Mouse (Mus musculus) thymus, postnatal 14 days (tissue): ENCODE results near the gene Chaf1a.
"Not testable (repeated sequence)": the region's sequence is repeated elsewhere in the genome, so short reads cannot be mapped to it uniquely, and the experiment has no call there.

Experiments used
- DNase-seq: peaks from one replicate; pipeline ENCODE4 v3.0.0; 2021

The Chaf1a gene

DNA sequence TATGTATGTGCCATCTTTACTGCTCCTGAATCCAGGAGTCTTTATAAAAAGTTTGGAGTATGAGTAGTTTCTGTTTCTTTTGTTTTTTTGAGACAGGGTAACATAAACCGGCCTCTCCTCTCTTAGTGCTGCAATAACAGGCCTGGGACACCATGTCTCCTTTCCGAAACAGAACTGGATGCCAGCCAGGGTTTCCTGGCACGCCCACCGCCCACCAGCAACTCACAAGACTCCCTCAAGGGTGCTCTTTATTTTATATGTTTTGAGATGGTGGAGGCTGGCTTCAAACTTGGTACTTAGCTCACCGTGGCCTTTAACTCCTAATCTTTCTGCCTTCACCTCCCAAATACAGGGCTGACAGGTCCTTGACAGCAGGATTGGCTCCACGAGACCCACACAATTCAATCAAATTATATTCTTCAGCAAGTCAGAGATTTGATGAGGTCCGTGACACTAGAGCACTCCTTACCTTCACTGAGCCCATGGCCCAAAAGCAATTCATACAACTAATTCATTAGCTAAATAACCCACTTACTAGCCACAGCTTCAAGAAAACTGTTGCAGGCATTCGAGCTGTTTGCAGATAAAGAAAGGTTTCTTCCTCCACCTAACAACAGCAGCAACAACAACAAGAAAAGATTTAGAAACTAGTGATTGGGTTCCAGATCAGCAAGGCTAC, 1.5 kb upstream of the Chaf1a start:
- no peak for DNase-seq

DNA sequence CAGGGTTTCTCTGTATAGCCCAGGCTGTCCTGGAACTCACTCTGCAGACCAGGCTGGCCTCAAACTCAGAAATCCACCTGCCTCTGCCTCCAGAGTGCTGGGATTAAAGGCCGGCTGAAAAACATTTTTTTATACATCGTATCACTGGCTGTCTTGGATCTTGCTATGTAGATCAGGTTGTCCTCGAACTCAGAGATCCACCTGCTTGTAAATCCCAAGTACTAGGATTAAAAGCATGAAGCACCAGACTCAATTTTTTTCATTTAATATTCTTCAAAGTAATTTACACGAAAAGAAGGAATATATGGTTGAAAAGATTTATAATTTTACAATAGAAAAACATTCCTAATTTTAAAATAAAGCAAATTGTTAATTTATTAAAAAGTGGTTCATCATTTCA, 894 bp upstream of the Chaf1a start:
- no peak for DNase-seq

DNA sequence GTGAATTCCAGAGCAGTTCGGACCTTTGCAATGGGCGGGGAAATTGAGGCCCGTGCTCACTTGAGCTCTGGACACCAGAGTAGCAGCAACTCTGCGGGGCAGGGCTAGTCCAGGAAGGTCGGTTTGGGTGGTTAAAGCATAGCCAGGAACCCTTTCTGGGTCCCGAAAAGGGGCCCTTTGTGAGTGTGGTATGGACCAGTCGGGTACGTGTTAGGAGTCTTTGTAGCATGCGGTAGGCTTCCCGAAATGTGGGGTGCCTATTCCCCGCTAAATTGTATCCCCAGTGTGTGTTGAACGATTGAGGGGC, 571 bp downstream of the Chaf1a start:
- DNase-seq: no peak

DNA sequence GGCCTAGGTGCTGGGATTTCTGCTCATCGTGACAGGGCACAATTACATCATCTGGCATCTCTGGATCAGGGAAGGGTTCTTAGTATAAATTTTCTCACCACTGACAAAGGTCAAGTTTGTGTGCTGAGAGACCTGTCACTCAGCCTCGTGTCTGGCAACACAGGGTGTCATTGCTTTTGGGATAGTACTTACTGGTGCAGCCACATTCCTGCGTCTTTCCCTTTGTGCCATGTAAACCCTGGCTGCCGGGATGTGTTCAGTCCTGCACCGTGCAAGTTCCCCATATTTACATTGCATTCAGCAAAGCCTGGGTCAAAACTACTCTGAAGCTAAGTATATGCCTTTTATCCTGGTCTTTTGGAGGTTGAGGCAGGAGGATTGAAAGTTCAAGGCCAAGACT, 11.1 kb downstream of the Chaf1a start:
- DNase-seq: no peak

DNA sequence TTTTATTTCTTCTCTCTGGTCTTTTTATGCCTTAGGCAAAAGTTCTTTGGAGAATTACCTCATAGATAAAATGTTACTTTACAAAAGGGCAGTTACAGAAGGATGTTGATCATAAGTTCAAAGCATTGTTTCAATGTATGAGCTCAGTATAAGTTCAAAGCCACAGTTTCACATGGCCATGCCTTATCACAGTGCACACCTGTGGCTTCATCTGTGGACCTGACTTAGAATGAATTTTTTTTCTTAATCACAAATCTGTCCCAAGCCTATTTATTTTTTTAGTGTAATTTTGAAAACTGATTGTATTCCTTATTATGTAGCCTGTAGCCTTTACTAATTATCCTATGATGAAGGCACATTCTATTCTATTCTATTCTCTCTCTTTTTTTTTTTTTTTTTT, 14.7 kb downstream of the Chaf1a start:
- no peak for DNase-seq

DNA sequence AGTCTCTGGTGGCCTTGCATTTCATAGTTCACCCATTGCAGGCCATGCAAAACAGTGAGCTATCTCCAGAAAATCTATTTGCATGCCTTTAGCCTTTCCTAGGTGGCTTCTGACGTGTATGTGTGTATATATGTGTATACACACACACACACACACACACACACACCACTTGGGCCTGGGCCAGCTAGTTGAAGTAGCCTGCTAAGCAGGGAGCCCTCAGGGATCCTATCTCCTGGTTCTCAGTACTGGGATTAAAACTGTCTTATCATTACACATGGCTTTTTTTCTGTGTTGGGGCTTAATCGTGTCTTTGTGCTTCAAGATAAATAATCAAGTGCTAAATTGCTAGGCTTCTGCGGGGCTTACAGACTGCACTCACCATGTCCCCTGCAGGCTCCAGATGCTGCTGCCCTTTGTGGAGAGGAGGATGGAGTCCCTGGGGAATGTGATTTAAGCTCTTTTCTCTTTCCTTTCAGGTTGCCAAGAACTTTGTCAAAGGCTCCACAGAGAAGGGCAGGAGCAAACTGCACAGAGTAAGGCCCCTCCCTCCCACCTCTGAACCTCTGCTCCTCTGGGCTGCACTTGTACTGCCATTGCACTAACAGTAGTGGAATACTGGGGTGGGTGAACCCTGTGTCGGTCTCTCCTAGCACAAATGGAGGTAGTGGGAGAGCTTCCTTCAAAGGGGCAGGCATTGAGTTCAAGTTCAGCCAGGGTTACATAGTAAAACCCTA, 15.9 kb downstream of the Chaf1a start:
- DNase-seq: no peak

DNA sequence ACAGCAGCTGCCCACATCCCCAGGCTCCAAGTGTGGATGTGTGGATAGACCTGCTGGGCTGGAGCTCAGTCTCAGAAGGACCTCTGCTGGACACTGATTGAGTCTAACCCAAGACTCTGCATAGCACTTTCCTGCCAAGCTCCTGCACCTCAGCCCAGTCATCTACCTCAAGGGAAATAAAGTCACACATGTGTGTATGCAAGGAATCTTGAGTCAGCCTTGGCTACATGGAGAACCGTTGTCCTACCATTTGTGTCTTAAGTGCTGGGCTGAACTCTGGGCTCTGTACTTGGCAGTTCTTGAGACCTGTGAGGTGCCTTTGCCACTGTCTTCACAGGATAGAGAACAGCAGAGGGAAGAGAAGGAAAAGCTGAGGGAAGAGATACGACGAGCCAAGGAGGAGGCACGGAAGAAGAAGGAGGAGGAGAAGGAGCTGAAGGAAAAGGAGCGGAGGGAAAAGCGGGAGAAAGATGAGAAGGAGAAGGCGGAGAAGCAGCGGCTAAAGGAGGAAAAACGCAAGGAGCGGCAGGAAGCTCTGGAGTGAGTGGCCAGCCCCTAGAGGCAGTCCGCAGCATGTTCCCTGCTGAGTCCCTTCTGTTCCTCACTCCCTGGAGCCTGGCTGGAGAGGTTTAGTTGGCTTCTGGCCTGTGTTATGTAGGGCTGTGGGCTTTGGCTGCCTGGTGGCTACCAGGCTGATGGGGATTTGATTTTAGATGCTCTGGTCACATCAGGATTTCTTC, 17.3 kb downstream of the Chaf1a start:
- DNase-seq: no peak

DNA sequence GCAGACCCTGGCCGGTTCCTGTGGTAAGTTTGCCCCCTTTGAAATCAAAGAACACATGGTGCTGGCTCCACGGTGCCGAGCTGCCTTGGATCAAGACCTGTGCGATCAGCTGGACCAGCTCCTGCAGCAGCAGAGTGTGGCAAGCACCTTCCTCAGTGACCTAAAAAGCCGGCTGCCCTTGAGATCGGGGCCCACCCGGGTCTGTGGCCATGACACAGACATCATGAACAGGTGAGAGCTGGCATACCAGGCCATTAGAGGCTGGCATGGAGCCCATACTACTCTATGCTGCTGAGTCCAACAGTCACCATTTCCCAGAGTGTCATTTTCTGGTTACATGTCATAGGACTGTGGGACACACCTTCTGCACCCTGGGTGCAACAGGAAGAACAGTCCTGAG, 21.8 kb downstream of the Chaf1a start:
- DNase-seq: no peak

DNA sequence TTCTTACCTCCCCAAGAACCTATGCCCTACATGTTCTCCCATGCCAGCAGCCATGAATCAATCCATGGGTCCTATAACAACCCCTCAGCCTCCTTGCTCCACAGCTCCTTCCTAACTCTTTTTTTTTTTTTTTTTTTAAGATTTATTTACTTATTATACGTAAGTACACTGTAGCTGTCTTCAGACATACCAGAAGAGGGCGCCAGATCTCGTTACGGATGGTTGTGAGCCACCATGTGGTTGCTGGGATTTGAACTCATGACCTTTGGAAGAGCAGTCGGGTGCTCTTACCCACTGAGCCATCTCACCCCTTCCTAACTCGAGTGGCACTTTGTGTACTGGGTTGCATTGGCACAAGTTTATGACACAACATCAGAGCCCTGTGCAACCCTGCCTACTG, 25.5 kb downstream of the Chaf1a start:
- DNase-seq: not testable (repeated sequence)

DNA sequence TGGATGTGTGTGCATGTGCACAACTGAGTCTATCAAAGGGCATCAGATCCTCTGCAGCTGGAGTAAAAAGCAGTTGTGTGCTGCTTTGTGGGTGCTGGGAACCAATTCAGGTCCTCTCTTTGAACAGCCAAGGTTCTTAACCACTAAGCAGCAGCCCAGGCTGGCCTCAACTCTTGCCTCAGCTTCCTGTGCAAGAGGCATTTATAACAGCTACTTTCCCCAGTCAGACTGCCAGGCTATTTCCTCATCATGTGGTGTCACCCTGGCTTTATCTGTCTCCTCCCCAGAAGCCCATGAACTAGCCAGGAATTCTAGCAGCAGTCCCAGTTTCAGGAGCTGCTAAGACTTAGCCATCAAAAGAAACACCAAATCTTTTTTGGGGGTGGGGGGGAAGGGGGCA, 26.2 kb downstream of the Chaf1a start:
- no peak for DNase-seq

DNA sequence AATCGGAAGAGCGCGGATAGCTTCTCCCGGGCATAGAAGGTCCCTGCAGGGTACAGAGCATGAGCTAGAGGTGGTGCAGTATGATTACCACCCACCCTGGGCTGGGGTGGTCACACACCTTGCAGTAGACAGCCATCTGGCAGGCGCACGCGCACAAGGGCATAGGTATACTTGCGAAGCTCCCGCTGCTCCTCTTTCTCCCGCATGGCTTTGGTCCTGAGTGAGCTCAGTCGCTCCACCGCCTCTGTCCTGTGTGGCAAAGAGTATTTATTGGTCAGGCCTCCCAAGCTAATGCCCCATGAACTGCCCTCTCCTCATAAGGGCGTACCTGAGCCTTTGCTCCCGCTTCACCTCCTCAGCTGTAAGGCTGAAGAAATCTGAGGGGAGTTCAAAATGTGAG, 28.8 kb downstream of the Chaf1a start:
- no peak for DNase-seq

DNA sequence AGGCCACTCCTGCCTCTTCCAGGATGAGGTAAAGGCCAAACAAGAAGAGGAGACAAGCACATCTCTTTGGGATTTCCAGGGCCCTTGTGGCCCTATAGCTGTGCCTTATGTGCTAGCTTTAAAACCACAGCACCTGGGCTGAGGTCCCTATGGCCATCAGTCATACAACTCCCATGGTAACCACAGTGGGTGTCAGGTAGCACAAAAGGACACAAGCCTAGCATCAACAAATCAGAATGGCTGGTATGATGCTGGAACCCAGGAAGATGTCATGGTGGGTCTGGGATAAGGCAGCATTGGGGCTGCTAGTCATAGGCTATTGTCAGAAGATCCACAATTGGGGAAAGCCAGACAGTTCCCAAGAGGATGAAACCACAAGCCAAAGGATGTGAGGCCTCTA, 30.9 kb downstream of the Chaf1a start:
- DNase-seq: no peak

DNA sequence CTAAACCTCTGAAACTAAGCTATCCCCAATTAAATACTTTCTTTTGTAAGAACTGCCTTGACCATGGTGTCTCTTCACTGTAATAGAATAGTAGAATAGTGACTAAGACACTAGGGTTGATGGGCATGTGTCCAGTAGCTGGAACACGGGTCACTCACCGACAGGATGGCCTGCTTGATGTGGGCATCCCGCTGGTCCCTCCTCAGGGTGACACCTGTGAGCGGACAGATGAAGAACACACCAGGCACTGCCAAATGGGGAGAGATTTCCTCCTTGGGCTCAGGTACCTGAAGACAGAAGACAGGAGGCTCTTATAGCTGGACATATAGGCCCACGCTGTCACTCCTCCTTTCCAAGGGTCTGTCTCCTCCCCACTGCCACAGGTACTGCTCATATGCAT, 32.0 kb downstream of the Chaf1a start:
- no peak for DNase-seq

DNA sequence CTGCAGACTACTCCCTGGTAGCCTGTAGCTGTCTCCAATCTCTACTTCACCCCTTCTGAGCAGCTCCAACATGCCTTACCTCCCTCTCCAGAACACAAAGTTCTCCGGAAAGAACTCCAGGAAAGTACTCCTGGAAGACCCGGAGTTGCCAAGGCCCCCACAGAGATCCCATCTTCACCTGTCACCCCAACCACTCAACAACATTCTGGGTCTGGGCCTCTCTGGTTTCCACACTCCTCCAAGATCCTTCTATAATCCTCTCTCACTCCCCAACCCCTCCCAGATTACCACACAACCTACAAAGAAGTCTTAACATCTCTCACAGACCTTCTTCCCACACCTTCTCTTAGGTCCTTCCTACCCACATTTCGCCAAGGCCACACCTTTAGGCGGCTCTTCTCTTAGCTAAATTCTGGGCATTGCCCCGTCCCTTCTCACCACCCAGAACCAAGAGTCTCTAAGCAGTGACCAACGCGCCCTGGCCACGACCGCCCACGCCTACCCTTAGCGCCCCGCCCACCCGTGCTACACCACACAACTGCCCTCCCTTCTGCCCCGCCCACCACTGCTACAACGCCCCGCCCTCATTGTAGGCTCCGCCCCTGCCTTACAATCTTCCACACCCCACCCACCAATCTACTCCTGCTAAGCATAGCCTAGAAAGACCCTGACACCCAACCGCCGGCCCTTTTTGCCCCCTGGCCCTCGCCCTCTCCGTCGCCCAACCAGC, 34.0 kb downstream of the Chaf1a start:
- peak; percentile 85 for DNase-seq

DNA sequence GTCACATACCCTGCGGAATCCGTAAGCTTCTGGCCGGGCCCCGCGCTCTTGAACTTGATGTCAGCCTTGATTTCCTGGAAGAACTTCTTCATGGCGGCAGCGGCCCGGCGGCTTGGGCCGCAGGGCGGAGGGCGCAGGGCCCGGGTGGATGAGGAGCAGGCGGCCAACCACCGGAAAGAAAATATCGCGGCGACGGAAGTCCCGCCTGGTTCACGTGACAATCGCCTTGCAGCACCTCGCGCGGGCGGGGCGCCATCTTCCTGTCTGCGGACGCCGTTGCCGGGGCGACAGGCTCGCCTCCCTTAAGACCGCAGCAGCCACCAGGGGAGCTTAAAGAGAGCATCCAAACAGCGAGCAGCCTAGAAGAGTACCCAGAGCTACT, 34.6 kb downstream of the Chaf1a start, which contains the start of gene Ubxn6:
Gene Ubxn6, minus strand, starts transcription at position 202 of the 382 bp plus-strand sequence.
- peak; percentile 98 for DNase-seq

DNA sequence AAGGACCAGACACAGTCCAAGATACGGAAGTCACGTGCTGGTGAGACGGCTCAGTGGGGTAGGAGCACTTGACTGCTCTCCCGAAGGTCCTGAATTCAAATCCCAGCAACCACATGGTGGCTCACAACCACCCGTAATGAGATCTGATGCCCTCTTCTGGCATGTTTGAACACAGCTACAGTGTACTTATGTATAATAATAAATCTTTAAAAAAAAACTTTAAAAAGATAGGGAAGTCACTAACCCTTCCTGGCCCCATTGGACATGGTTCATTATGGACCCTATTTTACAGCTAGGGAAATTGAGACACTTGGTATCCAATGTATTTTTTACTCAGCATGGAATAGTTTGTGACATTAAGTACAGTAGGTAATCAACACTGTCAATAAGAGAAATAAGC, 37.3 kb downstream of the Chaf1a start:
- no peak for DNase-seq

DNA sequence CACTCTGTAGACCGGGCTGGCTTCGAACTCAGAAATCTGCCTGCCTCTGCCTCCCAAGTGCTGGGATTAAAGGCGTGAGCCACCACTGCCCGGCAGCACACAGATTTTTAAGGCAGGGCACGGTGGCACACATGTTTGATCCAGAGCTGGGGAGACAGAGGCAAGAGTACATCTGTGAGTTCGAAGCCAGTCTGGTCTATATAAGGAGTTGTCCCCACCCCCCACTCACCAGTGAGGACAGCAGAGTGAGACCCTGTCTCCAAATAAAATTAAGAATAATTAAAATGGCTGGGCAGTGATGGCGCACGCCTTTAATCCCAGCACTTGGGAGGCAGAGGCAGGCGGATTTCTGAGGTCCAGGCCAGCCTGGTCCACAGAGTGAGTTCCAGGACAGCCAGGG, 38.1 kb downstream of the Chaf1a start:
- peak; percentile 35 for DNase-seq

DNA sequence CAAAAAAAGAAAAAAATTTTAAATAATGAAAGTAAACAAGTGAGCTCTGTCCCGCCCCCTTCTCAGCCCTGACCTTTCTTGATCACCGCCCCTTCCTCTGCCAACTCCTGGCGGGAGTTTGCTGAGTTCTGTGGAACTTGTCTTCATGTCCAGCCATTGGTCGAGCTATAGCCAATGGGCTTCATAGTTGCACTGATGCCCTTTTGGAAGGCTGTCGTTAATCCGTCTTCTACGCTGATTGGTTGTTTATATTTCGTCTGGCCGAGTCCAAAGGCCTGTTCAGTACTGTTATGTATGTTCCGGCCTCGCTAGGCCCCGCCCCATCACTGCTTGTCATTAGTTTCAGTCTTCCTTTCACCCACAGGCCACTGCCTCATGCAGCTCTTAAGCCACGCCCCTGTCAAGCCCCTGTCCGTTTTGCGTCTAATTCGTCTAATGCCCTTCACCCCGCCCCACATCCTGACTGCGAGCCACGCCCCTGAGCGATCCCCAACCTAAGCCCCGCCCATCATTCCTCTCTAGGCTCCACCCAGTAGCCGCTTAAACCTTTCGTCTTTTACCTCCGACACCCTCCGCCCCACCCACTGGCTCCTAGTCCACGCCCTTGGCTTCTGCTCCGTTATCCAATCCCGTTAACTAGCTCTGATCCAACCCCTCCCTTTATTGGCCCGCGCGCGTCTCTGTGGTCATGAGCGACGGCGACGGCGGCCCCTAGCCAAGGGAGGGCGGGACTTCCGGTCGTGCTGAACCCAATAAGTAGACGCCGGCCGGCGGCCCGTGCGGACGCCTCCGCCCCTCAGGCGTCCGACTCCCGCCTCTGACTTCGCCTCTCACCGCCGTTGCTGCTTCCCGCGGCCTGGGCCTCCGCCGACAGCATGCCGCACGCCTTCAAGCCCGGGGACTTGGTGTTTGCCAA, 38.9 kb downstream of the Chaf1a start, which contains the start of gene Hdgfl2:
Gene Hdgfl2, plus strand, starts transcription at position 755 of the 916 bp plus-strand sequence.
- DNase-seq: peak; percentile 100

DNA sequence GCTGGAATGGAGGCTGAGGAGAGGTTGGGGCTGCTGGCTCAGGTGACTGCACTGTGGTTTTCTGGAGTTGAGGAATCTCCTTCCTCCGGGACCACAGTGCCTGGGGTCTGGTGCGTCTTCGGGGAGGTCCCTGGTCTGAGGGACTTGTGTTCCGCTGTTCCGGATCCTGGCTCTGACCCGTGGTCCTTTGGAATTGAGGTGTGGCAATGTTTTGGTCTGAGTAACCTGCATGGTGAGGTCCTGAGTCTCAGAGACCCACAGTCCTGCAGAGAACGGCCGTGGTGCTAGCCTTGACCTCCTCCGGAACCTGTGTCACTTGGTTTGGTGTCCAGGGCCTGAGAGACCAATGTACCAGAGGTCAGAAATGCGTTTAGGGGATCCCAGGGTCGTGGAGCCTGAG, 39.7 kb downstream of the Chaf1a start:
- DNase-seq: peak; percentile 41

DNA sequence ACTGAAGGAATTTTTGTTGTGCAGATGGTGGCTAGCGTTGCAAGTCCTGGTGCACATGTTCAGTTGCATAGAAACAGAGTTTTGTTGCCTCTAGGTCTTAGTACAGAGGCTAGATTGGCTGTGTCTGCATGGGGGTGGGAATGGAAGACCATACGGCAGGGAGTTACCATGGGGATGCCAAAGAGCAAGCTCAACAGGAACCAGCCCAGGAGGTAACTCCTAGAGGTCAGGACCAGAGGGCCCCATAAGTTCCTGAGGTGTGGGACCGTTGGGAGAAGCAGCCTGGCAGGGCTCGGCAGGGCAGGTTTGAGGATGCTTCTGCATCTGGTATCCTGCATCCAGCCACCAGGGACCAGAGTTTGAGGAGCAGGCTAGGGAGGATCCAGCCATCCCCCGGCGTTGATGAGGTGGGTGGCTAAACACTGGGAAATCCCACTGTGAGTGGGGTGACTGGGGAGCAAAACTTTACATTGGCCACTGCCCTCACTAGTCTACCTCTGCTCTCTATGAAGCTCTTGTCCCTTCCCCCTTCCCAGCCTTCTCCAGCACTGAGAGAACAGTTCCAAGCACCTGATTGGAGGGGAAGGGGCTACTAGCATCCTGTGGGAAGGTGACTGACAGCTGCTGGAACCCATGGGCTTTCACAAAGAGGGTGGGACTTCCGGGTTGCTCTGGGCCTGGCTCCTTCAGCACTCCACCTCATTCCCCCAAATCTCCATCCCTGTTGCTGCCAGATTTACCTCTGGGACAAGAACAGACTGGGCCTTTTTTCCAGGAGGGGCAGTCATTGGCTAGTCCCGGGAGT, 40.7 kb downstream of the Chaf1a start:
- peak; percentile 21 for DNase-seq

DNA sequence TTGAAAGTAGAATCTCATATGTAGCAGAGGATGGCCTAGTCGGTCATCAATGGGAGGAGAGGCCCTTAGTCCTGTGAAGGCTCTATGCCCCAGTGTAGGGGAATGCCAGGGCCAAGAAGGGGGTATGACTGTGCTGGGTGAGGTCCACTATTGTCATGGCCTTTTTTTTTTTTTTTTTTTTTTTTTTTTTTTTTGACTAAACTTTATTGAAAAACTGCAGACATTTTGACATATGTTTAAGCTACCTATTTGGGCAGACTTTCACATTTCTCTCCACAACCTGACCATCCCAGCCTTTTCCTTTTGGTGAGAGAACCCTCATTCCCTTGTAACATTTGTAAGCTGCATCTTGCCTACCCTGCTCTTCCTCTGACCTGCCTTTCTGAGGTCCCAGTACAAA, 52.1 kb downstream of the Chaf1a start:
- no peak for DNase-seq
